Mouse (Mus musculus): ENCODE data around the gene Prkg1.

GRCm38 (mm10) chr19:31497386-31497785 lies 267.4 kb downstream of the Prkg1 start:
- TF ChIP-seq CTCF (IDR thresholded peaks at IDR 0.05; ENCODE audit: borderline replicate concordance, insufficient read depth, low read length) (no peak), POLR2A (IDR thresholded peaks at IDR 0.05; ENCODE audit: low read depth, low read length) (no peak)
